Mouse (Mus musculus) heart, embryonic 14.5 days (tissue): ENCODE results near the gene Ccdc12. TPM values are rescaled to one million over a fixed set of nuclear protein-coding genes. Genes with fewer than 3 reads are reported as not detected.

ENCODE experiments used
- ATAC-seq: fragments of 200-750 bp; cut with Nextera tagmentation; 2 replicates; pipeline ENCODE4 v1.8.0; 2017; ENCODE audit warnings: low read depth, moderate TSS enrichment; ENCODE audit not compliant: insufficient number of reproducible peaks, insufficient read depth, low FRiP score
- H3K27ac ChIP-seq, 2 experiments: fragments of 200-500 bp in 1 of 2; fragments of 300-500 bp in 1 of 2; sonication (generic) in 1 of 2; replicated peaks in 1 of 2; 2 replicates each; pipeline ENCODE4 v1.5.1; 2012 to 2014; ENCODE audit warnings: low read depth in 2 of 2, low read length in 2 of 2, control low read depth in 1 of 2, mild to moderate bottlenecking in 1 of 2, mixed read lengths in 1 of 2; ENCODE audit not compliant: control insufficient read depth in 1 of 2, insufficient read depth in 1 of 2
- H3K27me3 ChIP-seq: fragments of 300-500 bp; sonication (generic); 2 replicates; pipeline ENCODE4 v1.6.1; 2014; ENCODE audit warnings: mild to moderate bottlenecking, low read length, control low read depth; ENCODE audit not compliant: control insufficient read depth, insufficient read depth
- H3K36me3 ChIP-seq: fragments of 300-500 bp; sonication (generic); 2 replicates; pipeline ENCODE4 v1.6.1; 2014; ENCODE audit warnings: mild to moderate bottlenecking, control low read depth, low read length, mixed read lengths; ENCODE audit not compliant: control insufficient read depth, insufficient read depth
- H3K4me1 ChIP-seq, 2 experiments: fragments of 200-500 bp in 1 of 2; fragments of 300-500 bp in 1 of 2; sonication (generic) in 1 of 2; 2 replicates each; pipeline ENCODE4 v1.6.1; 2012 to 2014; ENCODE audit warnings: low read length in 2 of 2, control low read depth in 1 of 2, mixed read lengths in 1 of 2; ENCODE audit not compliant: control insufficient read depth in 2 of 2, insufficient read depth in 2 of 2
- H3K4me2 ChIP-seq: fragments of 300-500 bp; sonication (generic); 2 replicates; pipeline ENCODE4 v1.6.1; 2014; ENCODE audit warnings: mild to moderate bottlenecking, low read length
- H3K4me3 ChIP-seq, 2 experiments: fragments of 200-500 bp in 1 of 2; fragments of 300-500 bp in 1 of 2; sonication (generic) in 1 of 2; 2 replicates each; pipeline ENCODE4 v1.5.1; 2012 to 2014; ENCODE audit warnings: low read length in 2 of 2, mild to moderate bottlenecking in 2 of 2, control low read depth in 1 of 2, low read depth in 1 of 2, moderate library complexity in 1 of 2; ENCODE audit not compliant: control insufficient read depth in 1 of 2, insufficient read depth in 1 of 2
- H3K9ac ChIP-seq: fragments of 300-500 bp; sonication (generic); 2 replicates; pipeline ENCODE4 v1.6.1; 2014; ENCODE audit warnings: mild to moderate bottlenecking, low read length
- H3K9me3 ChIP-seq: fragments of 300-500 bp; sonication (generic); 2 replicates; pipeline ENCODE4 v1.6.1; 2016; ENCODE audit warnings: low read length, control low read depth; ENCODE audit not compliant: control insufficient read depth
- WGBS: fragments of 180-500 bp; shearing (Covaris S2); extraction: QIAGEN DNeasy Blood & Tissue Kit; methylation state at CpG from one replicate; pipeline ENCODE4 v1.1.7; 2014; 5-methylcytosine and 5-hydroxymethylcytosine counted together
- polyA plus RNA-seq: library from polyadenylated mRNA; unstranded; fragments of >200 nt; fragmentation: Nextera tagmentation; extraction: Ambion mirVana; gene quantifications from 2 replicates; pipeline ENCODE4 v1.2.1, GENCODE M21; 2014

Gene Ccdc12
- polyA plus RNA-seq, 1 experiment from 2014 or later: 147 TPM

DNA sequence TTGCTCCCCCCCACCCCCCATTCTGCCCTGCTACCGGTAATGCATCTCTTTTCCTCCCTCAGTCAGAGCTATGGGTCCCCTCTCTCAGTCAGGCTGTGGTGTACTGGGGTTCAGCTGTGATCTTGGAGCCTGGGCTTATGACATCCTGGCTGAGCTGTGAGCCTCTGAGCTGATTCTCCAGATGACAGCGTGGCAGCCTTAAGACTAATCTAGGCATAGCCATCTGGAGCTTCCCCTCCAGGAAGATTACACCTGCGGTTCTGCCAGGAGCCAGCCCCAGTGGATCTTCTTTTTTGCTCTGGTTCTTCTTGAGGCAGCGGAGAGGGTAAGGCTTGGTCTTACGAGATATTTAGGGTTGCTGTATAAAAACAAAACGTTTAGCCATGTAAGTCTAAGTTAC is 55.7 kb downstream of the Ccdc12 start:
- peaks cover 0 to 11% of the 10 kb centered on the region in 2 experiments; a peak in 3 of 4 replicates for H3K4me1 ChIP-seq
- H3K4me3 ChIP-seq: no peak overlapping the region
- no peaks in the 10 kb centered on the region for H3K27me3 ChIP-seq
- no peak overlapping the region for H3K27ac ChIP-seq
- peaks cover 48% of the 10 kb centered on the region for H3K36me3 ChIP-seq
- ATAC-seq: no peak
- H3K9ac ChIP-seq: no peak overlapping the region
- H3K9me3 ChIP-seq: no peaks in the 10 kb centered on the region
- 90% methylated on average over 6 of the region's 6 CpGs for WGBS
- no peak overlapping the region for H3K4me2 ChIP-seq

DNA sequence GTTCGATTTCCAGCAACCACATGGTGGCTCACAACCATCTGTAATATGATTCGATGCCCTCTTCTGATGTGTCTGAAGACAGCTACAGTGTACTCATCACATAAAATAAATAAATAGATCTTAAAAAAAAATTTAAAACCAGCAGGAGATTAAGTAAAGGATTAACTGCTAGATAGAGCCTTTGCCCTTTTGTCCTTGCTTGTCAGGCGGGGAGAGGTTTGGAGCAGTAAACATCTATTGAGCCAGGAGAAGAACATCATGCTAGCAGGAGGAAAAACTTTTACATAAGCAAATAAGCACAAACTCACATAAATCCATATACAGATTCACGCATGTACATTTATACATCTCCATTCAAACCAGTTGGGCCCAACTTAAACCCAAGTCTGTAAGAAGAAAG is 56.2 kb downstream of the Ccdc12 start:
- Histone ChIP-seq H3K4me1 (peaks cover 0 to 11% of the 10 kb centered on the region in 2 experiments; a peak in 3 of 4 replicates), H3K4me3 (no peak overlapping the region), H3K4me2 (no peak overlapping the region), H3K9me3 (no peaks in the 10 kb centered on the region), H3K27ac (no peak overlapping the region), H3K9ac (no peak overlapping the region), H3K36me3 (peaks cover 48% of the 10 kb centered on the region), H3K27me3 (no peaks in the 10 kb centered on the region)
- ATAC-seq: no peak
- 88% methylated on average over 4 of the region's 4 CpGs for WGBS

GRCm38 (mm10) chr9:110713389-110713788 is 57.1 kb downstream of the Ccdc12 start:
- no peak for ATAC-seq
- H3K27me3 ChIP-seq: no peaks in the 10 kb centered on the region
- H3K4me2 ChIP-seq: no peak overlapping the region
- peaks cover 0 to 11% of the 10 kb centered on the region in 2 experiments; a peak in 3 of 4 replicates for H3K4me1 ChIP-seq
- H3K36me3 ChIP-seq: peaks cover 46% of the 10 kb centered on the region
- no peak overlapping the region for H3K27ac ChIP-seq
- WGBS: 78% methylated on average over 1 of the region's 1 CpGs
- no peak overlapping the region for H3K4me3 ChIP-seq
- no peak overlapping the region for H3K9ac ChIP-seq
- no peaks in the 10 kb centered on the region for H3K9me3 ChIP-seq

- H3K4me3 ChIP-seq: no peak overlapping the region
- no peak overlapping the region for H3K4me2 ChIP-seq
- no peaks in the 10 kb centered on the region for H3K9me3 ChIP-seq
- no peak overlapping the region for H3K27ac ChIP-seq
- H3K27me3 ChIP-seq: no peaks in the 10 kb centered on the region
- H3K4me1 ChIP-seq: peaks cover 0 to 4% of the 10 kb centered on the region in 2 experiments; a peak in 2 of 4 replicates
- H3K36me3 ChIP-seq: peaks cover 43% of the 10 kb centered on the region
- WGBS: 59% methylated on average over 1 of the region's 1 CpGs
- no peak overlapping the region for H3K9ac ChIP-seq
- ATAC-seq: no peak
Measured at GRCm38 (mm10) chr9:110715426-110715825, 59.1 kb downstream of the Ccdc12 start.

- WGBS: 33% methylated on average over 4 of the region's 4 CpGs
- Histone ChIP-seq H3K4me3 (no peak overlapping the region), H3K9me3 (no peaks in the 10 kb centered on the region), H3K4me1 (peaks cover 0 to 4% of the 10 kb centered on the region in 2 experiments; a peak in 2 of 4 replicates), H3K27ac (no peak overlapping the region), H3K27me3 (no peaks in the 10 kb centered on the region), H3K9ac (no peak overlapping the region), H3K4me2 (no peak overlapping the region), H3K36me3 (peaks cover 40% of the 10 kb centered on the region)
- ATAC-seq: peak; percentile 28; the same call in 1 of the 2 replicates
Measured at GRCm38 (mm10) chr9:110716775-110717174, 60.5 kb downstream of the Ccdc12 start.

DNA sequence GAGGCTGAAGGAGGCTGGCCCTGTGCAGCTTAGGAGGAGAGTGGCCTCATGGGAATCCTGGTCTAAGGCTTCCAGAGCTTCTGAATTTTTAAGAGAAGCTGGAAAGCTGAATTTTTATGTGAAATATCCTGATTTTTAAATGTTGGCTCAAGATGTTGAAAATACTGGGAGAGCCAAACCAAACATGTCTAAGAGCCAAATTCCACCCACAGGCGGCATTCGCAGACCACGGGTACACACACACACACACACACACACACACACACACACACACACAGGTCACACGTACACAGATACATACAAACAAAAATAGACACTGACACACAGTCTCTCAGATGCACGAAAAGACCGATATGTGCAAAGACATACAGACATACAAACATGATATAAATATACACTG is 61.8 kb downstream of the Ccdc12 start:
- H3K27me3 ChIP-seq: no peaks in the 10 kb centered on the region
- no peak overlapping the region for H3K4me3 ChIP-seq
- H3K9me3 ChIP-seq: no peaks in the 10 kb centered on the region
- 80% methylated on average over 6 of the region's 6 CpGs for WGBS
- ATAC-seq: no peak
- peaks cover 0 to 4% of the 10 kb centered on the region in 2 experiments; a peak in 2 of 4 replicates for H3K4me1 ChIP-seq
- H3K9ac ChIP-seq: no peak overlapping the region
- H3K27ac ChIP-seq: no peak overlapping the region
- H3K36me3 ChIP-seq: peaks cover 38% of the 10 kb centered on the region
- no peak overlapping the region for H3K4me2 ChIP-seq

- 66% methylated on average over 3 of the region's 3 CpGs for WGBS
- Histone ChIP-seq H3K9ac (no peak overlapping the region), H3K27ac (no peak overlapping the region), H3K27me3 (no peaks in the 10 kb centered on the region), H3K4me2 (no peak overlapping the region), H3K4me1 (peaks cover 0 to 4% of the 10 kb centered on the region in 2 experiments; a peak in 2 of 4 replicates), H3K4me3 (no peak overlapping the region), H3K36me3 (peaks cover 35% of the 10 kb centered on the region), H3K9me3 (no peaks in the 10 kb centered on the region)
- ATAC-seq: no peak
Measured at GRCm38 (mm10) chr9:110718810-110719209, 62.5 kb downstream of the Ccdc12 start.

DNA sequence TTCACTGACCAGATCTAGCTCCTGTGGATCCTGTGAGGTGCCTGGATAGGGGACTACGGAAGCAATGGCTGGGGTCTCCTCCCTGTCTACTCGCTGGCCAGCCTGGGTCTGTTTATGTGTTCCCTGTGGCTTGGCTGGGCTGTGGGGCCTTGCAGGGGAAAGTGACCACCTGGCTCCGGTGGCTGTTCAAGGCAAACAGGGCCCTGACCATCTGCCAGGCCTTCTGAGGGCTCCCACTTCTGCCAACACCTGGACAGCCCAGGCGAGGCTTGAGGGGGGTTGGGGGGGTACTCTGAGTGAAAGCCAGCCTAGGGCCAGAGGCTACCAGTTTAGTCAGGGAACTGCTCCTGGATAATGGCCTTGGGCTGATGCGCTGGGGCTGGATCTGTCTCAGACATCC is 63.7 kb downstream of the Ccdc12 start:
- Histone ChIP-seq H3K9me3 (no peaks in the 10 kb centered on the region), H3K4me1 (peaks cover 0 to 4% of the 10 kb centered on the region in 2 experiments; a peak in 2 of 4 replicates), H3K9ac (peak overlapping the region; percentile 38; the same call in 1 of the 2 replicates), H3K27ac (no peak overlapping the region), H3K4me3 (no peak overlapping the region), H3K4me2 (no peak overlapping the region), H3K27me3 (no peaks in the 10 kb centered on the region), H3K36me3 (peaks cover 41% of the 10 kb centered on the region)
- ATAC-seq: no peak
- WGBS: 71% methylated on average over 5 of the region's 5 CpGs
